Mouse (Mus musculus): ENCODE results near the gene Map3k5.

GRCm38 (mm10) chr10:20111508-20111907 lies 177.2 kb downstream of the Map3k5 start:
- TF ChIP-seq CTCF (IDR thresholded peaks at IDR 0.05; ENCODE audit: extremely low read depth, insufficient read length, insufficient replicate concordance, low read depth, low read length) (no peak), POLR2A (IDR thresholded peaks at IDR 0.05; ENCODE audit: low read depth, low read length) (no peak)
